Mouse (Mus musculus): ENCODE data around the gene St3gal3.

- no peak for TF ChIP-seq CTCF (IDR thresholded peaks at IDR 0.05; ENCODE audit: borderline replicate concordance, insufficient read depth, low read depth, low read length)
- TF ChIP-seq POLR2A (IDR thresholded peaks at IDR 0.05; ENCODE audit: borderline replicate concordance, insufficient read depth, low read length) = no peak
Measured at GRCm38 (mm10) chr4:118143679-118144078, 9.0 kb upstream of the St3gal3 start.

All from cerebellum, adult 2 months (tissue).